Mouse (Mus musculus) lung, embryonic 14.5 days (tissue): ENCODE measurements around the gene Gemin4. TPM values are rescaled to one million over a fixed set of nuclear protein-coding genes. Genes with fewer than 3 reads are reported as not detected.

Experiments
- ATAC-seq: fragments of 200-750 bp; cut with Nextera tagmentation; 2 replicates; pipeline ENCODE4 v1.8.0; 2017; ENCODE audit warnings: mild to moderate bottlenecking, moderate TSS enrichment, moderate library complexity; ENCODE audit not compliant: insufficient read depth
- DNase-seq: peaks from one replicate; pipeline ENCODE4 v3.0.0-alpha.2; 2015
- H3K27ac ChIP-seq: fragments of 300-500 bp; sonication (generic); 2 replicates; pipeline ENCODE4 v1.5.1; 2014; ENCODE audit warnings: low read depth, mild to moderate bottlenecking, moderate library complexity
- H3K27me3 ChIP-seq: fragments of 300-500 bp; sonication (generic); 2 replicates; pipeline ENCODE4 v1.6.1; 2014; ENCODE audit warnings: low read length, control low read depth; ENCODE audit not compliant: insufficient read depth
- H3K36me3 ChIP-seq: fragments of 300-500 bp; sonication (generic); 2 replicates; pipeline ENCODE4 v1.6.1; 2014; ENCODE audit warnings: control low read depth; ENCODE audit not compliant: insufficient read depth
- H3K4me1 ChIP-seq: fragments of 300-500 bp; sonication (generic); 2 replicates; pipeline ENCODE4 v1.6.1; 2014; ENCODE audit warnings: antibody characterized with exemption, control low read depth; ENCODE audit not compliant: insufficient read depth
- H3K4me2 ChIP-seq: fragments of 300-500 bp; sonication (generic); 2 replicates; pipeline ENCODE4 v1.6.1; 2014; ENCODE audit warnings: mild to moderate bottlenecking
- H3K4me3 ChIP-seq: fragments of 300-500 bp; sonication (generic); 2 replicates; pipeline ENCODE4 v1.5.1; 2014; ENCODE audit warnings: low read depth, low read length
- H3K9ac ChIP-seq: fragments of 300-500 bp; sonication (generic); 2 replicates; pipeline ENCODE4 v1.6.1; 2014
- H3K9me3 ChIP-seq: fragments of 300-500 bp; sonication (generic); 2 replicates; pipeline ENCODE4 v1.6.1; 2016; ENCODE audit warnings: low read depth, low read length, control low read depth
- CTCF ChIP-seq: IDR thresholded peaks from 2 replicates; pipeline ENCODE4 v1.5.1; 2016; ENCODE audit warnings: antibody characterized with exemption, low read depth
- WGBS: fragments of 180-500 bp; shearing (Covaris S2); extraction: QIAGEN DNeasy Blood & Tissue Kit; methylation state at CpG from one replicate; pipeline ENCODE4 v1.1.7; 2014; 5-methylcytosine and 5-hydroxymethylcytosine counted together
- polyA plus RNA-seq: library from polyadenylated mRNA; unstranded; fragments of >200 nt; fragmentation: Nextera tagmentation; extraction: Ambion mirVana; gene quantifications from 2 replicates; pipeline ENCODE4 v1.2.1, GENCODE M21; 2014

Gemin4 gene
- polyA plus RNA-seq, 1 experiment from 2014 or later = 45.8 TPM

DNA sequence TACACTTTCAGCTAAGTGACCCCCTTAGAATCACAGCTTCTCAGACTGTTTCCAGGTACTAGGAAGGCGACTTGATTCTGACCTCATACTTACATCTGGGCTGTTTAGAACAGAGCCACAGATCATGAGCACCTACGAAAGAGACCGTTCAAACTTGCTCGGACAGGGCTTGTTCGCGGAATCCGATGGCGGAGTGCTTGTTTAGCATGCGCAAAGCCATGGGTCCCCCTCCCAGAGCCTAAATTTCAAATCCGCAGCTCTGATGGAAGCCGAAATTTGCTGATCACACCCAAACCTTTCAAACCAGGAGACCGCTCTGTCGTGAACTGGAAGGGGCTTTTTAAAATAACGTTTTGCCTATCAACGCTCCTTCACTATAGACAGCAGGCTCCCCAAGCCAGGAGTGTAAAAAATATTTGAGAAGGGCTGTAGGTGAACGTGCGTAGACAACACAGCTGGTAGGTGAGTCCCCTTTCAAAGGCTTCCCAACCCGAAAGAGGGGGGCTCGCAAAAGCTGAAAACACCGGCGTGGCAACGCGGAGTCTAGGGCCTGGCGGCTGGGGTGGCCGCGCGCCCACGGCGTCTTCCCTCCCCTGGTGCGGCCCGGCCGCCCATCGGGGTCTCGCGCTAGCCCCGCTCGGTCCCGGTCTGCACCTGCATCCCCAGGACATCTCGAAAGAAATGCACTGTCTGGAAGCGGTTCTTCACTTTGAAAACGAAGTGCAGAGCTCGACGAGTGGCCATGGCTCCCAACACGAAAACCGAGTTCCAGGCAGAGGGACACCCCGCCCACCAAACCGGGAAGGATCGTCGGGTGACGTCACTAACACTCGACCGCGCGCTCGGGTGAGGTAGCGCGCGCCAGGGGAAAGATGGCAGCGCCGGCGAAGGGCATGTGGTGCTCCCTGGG is 25.7 kb upstream of the Gemin4 start, which contains the start of the genes Mrm3 and Glod4:
Mrm3 (plus strand) TSS at position 815 of the 910 bp plus-strand sequence.
Glod4 (minus strand) TSS at position 825 of the 910 bp plus-strand sequence.
- ATAC-seq (peak; percentile 88), DNase-seq (peak; percentile 97)
- peak within 1 kb of the TSS; percentile 93 for H3K4me3 ChIP-seq
- no peaks in the 10 kb centered on the region for H3K9me3 ChIP-seq
- peak within 1 kb of the TSS; percentile 73 for H3K27ac ChIP-seq
- H3K27me3 ChIP-seq = no peaks in the 10 kb centered on the region
- TF ChIP-seq CTCF = no peak
- no peaks in the 10 kb centered on the region for H3K4me1 ChIP-seq
- under 1% methylated on average over 61 of the region's 61 CpGs for WGBS
- peak within 1 kb of the TSS; percentile 85 for H3K4me2 ChIP-seq
- H3K36me3 ChIP-seq = peaks cover 30% of the 10 kb centered on the region
- H3K9ac ChIP-seq = peak within 1 kb of the TSS; percentile 85

DNA sequence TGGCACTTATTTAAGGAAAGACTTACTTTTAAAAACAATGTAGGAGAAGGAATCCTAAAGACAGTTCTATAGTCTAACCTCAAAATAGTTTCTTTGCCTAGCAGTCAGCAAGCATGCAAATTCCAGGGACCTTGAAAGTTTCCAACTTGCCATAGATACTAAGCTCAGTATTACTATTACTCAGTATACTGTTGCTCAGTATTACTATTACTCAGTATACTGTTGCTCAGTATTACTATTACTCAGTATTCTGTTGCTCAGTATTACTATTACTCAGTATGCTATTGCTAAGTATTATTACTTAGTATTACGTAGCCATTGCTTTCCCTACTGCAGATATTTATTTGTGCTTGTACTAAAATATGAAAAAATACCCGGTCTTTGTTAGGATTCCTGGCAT is 22.3 kb upstream of the Gemin4 start:
- DNase-seq (no peak), ATAC-seq (no peak)
- no peak overlapping the region for H3K27ac ChIP-seq
- no peak for TF ChIP-seq CTCF
- H3K4me1 ChIP-seq = no peaks in the 10 kb centered on the region
- no peaks in the 10 kb centered on the region for H3K9me3 ChIP-seq
- no peak overlapping the region for H3K4me2 ChIP-seq
- H3K9ac ChIP-seq = no peak overlapping the region
- 89% methylated on average over 2 of the region's 2 CpGs for WGBS
- H3K27me3 ChIP-seq = no peaks in the 10 kb centered on the region
- no peak overlapping the region for H3K4me3 ChIP-seq
- H3K36me3 ChIP-seq = peaks cover 44% of the 10 kb centered on the region

DNA sequence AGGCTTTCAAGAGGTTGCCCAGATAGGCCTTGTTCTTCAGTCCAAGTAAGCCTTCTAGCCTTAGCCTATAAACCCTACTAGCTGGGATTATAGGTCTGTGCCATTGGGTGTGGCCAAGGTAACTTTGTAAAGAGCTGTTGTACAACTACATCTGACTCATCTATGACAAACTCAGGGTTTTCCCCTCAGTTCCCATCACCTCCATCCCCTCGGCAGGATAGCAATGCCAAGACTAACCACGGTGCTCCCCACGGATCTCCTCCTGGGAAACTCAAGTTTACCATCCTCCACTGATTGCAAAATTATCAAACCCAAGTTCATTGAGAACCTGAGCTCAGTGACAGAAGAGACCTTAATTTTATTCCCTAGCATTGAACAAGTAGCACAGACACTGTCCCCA is 18.7 kb upstream of the Gemin4 start:
- DNase-seq (no peak), ATAC-seq (no peak)
- no peak overlapping the region for H3K27ac ChIP-seq
- no peaks in the 10 kb centered on the region for H3K27me3 ChIP-seq
- H3K36me3 ChIP-seq = peaks cover 77% of the 10 kb centered on the region
- 92% methylated on average over 3 of the region's 3 CpGs for WGBS
- TF ChIP-seq CTCF = no peak
- H3K9ac ChIP-seq = no peak overlapping the region
- H3K4me2 ChIP-seq = no peak overlapping the region
- H3K4me1 ChIP-seq = no peaks in the 10 kb centered on the region
- no peak overlapping the region for H3K4me3 ChIP-seq
- H3K9me3 ChIP-seq = no peaks in the 10 kb centered on the region

DNA sequence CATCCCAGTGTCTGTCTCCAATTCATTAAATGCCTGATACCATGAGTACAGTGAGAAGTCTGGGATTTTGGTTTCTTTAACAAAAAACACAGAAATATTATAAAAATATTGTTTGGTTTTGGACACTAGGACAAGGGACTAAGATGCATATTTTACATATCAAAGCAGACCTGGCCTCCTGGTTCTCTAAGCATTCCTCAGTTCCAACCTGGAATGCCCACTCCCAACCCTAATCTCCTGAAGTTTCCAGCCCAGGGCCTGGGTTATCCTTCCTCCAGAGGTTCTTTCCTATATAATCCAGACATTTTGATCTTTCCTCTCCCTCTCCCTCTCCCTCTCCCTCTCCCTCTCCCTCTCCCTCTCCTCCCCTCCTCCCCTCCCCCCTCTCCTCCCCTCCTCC is 7.6 kb upstream of the Gemin4 start:
- ATAC-seq = no peak
- DNase-seq = no peak
- Histone ChIP-seq H3K9me3 (no peaks in the 10 kb centered on the region), H3K36me3 (peaks cover 41% of the 10 kb centered on the region), H3K4me1 (no peaks in the 10 kb centered on the region), H3K4me3 (no peak overlapping the region), H3K9ac (no peak overlapping the region), H3K27me3 (no peaks in the 10 kb centered on the region), H3K4me2 (no peak overlapping the region), H3K27ac (no peak overlapping the region)
- no peak for TF ChIP-seq CTCF

DNA sequence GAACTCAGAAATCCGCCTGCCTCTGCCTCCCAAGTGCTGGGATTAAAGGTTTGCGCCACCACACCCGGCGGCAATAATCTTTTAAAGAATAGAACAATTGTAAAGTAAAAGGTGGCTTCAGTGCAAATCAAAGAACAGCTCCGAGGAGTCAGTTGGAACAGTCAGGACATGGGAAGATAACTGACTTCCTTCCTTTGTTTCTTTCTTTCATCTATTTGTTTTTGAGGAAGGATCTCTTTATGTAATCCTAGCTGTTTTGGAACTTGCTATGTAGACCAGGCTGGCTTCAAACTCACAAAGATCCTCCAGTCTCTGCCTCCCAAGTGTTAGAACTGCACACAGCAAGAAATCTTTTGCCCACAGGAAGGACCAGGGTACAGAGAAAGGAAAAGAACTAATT is 7.2 kb upstream of the Gemin4 start:
- Histone ChIP-seq H3K4me2 (no peak overlapping the region), H3K36me3 (peaks cover 41% of the 10 kb centered on the region), H3K4me1 (no peaks in the 10 kb centered on the region), H3K9ac (no peak overlapping the region), H3K4me3 (no peak overlapping the region), H3K27ac (no peak overlapping the region), H3K27me3 (no peaks in the 10 kb centered on the region), H3K9me3 (no peaks in the 10 kb centered on the region)
- ATAC-seq (no peak), DNase-seq (no peak)
- WGBS = 91% methylated on average over 5 of the region's 5 CpGs
- no peak for TF ChIP-seq CTCF

DNA sequence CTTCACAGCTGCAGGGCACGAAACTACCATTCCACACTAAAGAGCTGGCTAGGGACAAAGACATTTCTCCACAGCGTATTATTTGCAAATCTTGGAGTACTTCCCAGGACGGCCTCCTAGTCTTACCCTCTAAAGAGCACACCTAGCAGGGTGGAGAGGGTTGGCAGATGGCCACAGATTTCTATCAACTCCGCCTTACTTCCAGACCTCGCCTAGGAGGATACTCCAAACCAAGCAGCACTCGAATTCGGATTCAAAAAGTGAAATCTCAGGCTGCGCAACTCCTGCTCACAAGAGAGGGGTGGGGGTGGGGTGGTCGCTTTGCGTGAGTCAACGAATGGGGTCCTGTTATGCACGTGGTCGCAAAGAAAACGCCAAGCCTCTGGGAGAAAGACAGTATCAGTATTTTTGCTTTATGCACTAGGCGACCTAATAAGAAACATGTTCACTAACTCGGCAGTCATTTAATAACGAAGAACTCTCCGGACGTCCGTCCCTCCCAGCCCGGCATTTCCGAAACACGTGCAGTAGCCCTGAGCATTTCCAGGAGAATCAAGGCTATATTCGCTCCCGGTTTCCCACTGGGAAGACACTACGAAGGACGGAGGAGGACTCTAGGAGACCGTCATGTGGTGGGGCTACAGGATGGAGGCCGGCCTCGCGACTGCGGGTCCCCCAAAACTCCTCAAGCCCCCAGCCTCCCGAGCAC is 629 bp downstream of the Gemin4 start:
- H3K36me3 ChIP-seq = peaks cover 46% of the 10 kb centered on the region

DNA sequence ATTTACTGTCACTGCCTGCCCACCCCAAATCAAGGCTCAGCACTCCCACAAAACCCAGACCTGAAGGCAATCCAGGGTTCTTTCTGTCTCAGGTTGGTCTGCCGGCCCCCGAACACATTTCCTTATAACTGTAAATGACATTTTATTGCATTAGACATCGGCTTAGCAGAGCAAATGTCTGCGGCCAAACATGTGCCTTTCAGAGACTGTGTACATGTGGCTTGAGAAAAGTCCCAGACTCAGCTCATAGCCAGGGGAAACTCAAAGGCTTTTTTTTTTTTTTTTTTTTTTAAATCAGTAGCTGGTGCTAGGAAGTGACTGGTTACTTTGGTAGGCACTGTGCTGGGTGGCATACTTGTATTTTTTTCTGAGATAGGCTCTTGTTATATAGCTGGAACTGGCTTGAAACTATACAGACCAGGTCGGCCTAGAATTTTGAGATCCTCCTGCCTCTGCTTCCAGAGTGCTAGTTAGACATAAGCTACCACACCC is 1.4 kb downstream of the Gemin4 start:
- H3K36me3 ChIP-seq = peaks cover 45% of the 10 kb centered on the region

More for the DNA sequence above, 629 bp downstream of the Gemin4 start:
- Histone ChIP-seq H3K4me2 (peak overlapping the region; percentile 63), H3K4me1 (0 out of 2 replicates have a peak, but pooled peaks cover 8% of the 10 kb centered on the region), H3K9ac (peak overlapping the region; percentile 96), H3K9me3 (no peaks in the 10 kb centered on the region), H3K27ac (peak overlapping the region; percentile 97), H3K4me3 (peak overlapping the region; percentile 84), H3K27me3 (no peaks in the 10 kb centered on the region)
- DNase-seq (peak; percentile 79), ATAC-seq (peak; percentile 42)
- TF ChIP-seq CTCF = no peak
- 2% methylated on average over 33 of the region's 33 CpGs for WGBS

More for the DNA sequence above, 1.4 kb downstream of the Gemin4 start:
- TF ChIP-seq CTCF = no peak
- Histone ChIP-seq H3K9me3 (no peaks in the 10 kb centered on the region), H3K27me3 (no peaks in the 10 kb centered on the region), H3K4me2 (peak overlapping the region; percentile 63), H3K4me3 (peak overlapping the region; percentile 84), H3K4me1 (0 out of 2 replicates have a peak, but pooled peaks cover 8% of the 10 kb centered on the region), H3K9ac (peak overlapping the region; percentile 96), H3K27ac (peak overlapping the region; percentile 97)
- WGBS = 86% methylated on average over 5 of the region's 5 CpGs
- ATAC-seq = no peak
- DNase-seq = no peak
